Mouse (Mus musculus) liver, embryonic 16.5 days (tissue): ENCODE results near the gene Arhgef5. TPM values are rescaled to one million over a fixed set of nuclear protein-coding genes. Genes with fewer than 3 reads are reported as not detected.
"Not testable (repeated sequence)": the region's sequence is repeated elsewhere in the genome, so short reads cannot be mapped to it uniquely, and the experiment has no call there.

Experiments
- ATAC-seq: fragments of 200-750 bp; cut with Nextera tagmentation; 2 replicates; pipeline ENCODE4 v1.8.0; 2017; ENCODE audit warnings: low read depth, mild to moderate bottlenecking, moderate number of reproducible peaks, moderate library complexity
- H3K27ac ChIP-seq: fragments of 300-500 bp; sonication (generic); 2 replicates; pipeline ENCODE4 v1.5.1; 2014; ENCODE audit warnings: mild to moderate bottlenecking, low read length
- H3K27me3 ChIP-seq: fragments of 300-500 bp; sonication (generic); 2 replicates; pipeline ENCODE4 v1.6.1; 2014; ENCODE audit warnings: low read depth, low read length, mixed read lengths; ENCODE audit not compliant: control insufficient read depth, insufficient read depth
- H3K36me3 ChIP-seq: fragments of 300-500 bp; sonication (generic); 2 replicates; pipeline ENCODE4 v1.6.1; 2014; ENCODE audit warnings: mild to moderate bottlenecking; ENCODE audit not compliant: control insufficient read depth, insufficient read depth
- H3K4me1 ChIP-seq: fragments of 300-500 bp; sonication (generic); 2 replicates; pipeline ENCODE4 v1.6.1; 2014; ENCODE audit warnings: low read depth, low read length, mixed read lengths; ENCODE audit not compliant: control insufficient read depth
- H3K4me2 ChIP-seq: fragments of 300-500 bp; sonication (generic); 2 replicates; pipeline ENCODE4 v1.6.1; 2014; ENCODE audit warnings: low read depth, low read length, mixed read lengths
- H3K4me3 ChIP-seq: fragments of 300-500 bp; sonication (generic); 2 replicates; pipeline ENCODE4 v1.5.1; 2014; ENCODE audit warnings: low read depth, mild to moderate bottlenecking, low read length
- H3K9ac ChIP-seq: fragments of 300-500 bp; sonication (generic); 2 replicates; pipeline ENCODE4 v1.6.1; 2014; ENCODE audit warnings: low read depth, low read length
- H3K9me3 ChIP-seq: fragments of 300-500 bp; sonication (generic); replicated peaks from 2 replicates; pipeline ENCODE4 v1.6.1; 2016; ENCODE audit warnings: low read length; ENCODE audit not compliant: control insufficient read depth
- WGBS: fragments of 180-500 bp; shearing (Covaris S2); extraction: QIAGEN DNeasy Blood & Tissue Kit; methylation state at CpG from one replicate; pipeline ENCODE4 v1.1.7; 2014; ENCODE audit not compliant: insufficient replicate concordance; 5-methylcytosine and 5-hydroxymethylcytosine counted together
- polyA plus RNA-seq: library from polyadenylated mRNA; unstranded; fragments of >200 nt; fragmentation: Nextera tagmentation; extraction: Ambion mirVana; gene quantifications from 2 replicates; pipeline ENCODE4 v1.2.1, GENCODE M21; 2015

Gene Arhgef5
- polyA plus RNA-seq, result 1.9 and 3.2 TPM in 2 replicates

DNA sequence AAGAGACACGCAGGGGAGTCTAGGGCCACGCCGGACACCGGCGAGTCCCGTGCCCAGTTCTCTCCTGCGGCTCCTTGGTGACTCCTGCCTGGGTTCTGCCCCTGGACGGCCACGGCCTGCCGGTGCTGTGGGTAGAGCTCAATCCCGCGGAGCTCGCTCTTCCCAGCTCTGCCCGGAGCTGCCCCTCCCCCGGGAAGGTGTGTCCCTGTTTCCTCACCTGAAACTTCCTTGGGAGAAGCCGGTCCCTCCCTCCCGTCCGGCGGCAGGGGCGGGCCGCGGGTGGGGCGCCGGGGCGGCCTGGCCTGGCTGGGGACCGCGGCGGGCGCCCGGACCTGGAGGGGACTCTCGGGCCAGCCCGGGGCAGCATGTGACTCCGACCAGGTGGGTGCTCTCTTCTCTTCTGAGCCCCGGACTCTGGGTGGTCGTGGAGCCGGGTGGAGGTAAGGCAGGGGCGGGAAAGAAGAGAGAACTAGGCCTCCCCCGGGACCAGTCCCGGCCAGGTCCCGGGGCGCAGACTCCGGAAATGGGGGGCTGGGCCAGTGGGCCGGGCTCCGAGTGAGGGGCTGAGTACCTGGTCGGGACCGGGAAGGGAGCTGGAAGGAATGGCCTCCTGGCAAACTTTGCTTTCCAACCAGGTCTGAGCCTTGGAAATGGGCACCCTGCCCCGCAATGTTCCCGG, at the start of gene Arhgef5:
Gene Arhgef5 (plus strand): TSS at position 220 of the 679 bp plus-strand sequence.
- WGBS, result 1% methylated on average over 41 of the region's 48 CpGs
- Histone ChIP-seq H3K36me3 (no peaks in the 10 kb centered on the region), H3K9me3 (no peaks in the 10 kb centered on the region), H3K4me3 (peak within 1 kb of the TSS; percentile 58), H3K27me3 (peaks cover 10% of the 10 kb centered on the region), H3K27ac (no peak within 1 kb of the TSS; the same call in 1 of the 2 replicates), H3K9ac (peak within 1 kb of the TSS; percentile 46), H3K4me2 (peak within 1 kb of the TSS; percentile 51), H3K4me1 (no peaks in the 10 kb centered on the region)
- ATAC-seq, result peak; percentile 82

DNA sequence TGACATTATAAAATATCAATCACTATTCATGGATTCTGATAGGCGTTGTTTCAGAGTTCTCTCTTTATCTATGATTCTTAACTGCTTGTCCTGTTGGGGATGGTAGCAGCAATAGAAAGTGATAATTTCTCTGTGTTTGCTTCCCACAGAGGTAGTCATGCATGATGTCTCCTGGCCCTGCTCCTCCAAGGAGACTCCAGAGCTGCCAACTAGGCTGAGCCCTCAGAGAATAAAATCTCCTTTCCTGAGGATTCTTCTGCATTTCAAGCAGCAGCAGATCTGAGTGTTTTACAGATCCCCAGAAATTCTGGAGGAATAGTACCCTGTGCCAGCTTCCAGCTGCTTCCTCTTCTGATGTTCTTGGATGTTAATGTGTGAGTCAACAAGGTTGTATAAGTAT, 34.1 kb upstream of the Arhgef5 start, which contains the start of gene Olfr47:
Gene Olfr47 (plus strand): TSS at position 275 of the 400 bp plus-strand sequence.
- not testable (repeated sequence) for H3K27ac ChIP-seq, H3K9ac ChIP-seq, H3K27me3 ChIP-seq, H3K9me3 ChIP-seq, ATAC-seq, H3K4me3 ChIP-seq, H3K4me1 ChIP-seq, H3K36me3 ChIP-seq, H3K4me2 ChIP-seq
- 47% methylated on average over 1 of the region's 1 CpGs for WGBS

DNA sequence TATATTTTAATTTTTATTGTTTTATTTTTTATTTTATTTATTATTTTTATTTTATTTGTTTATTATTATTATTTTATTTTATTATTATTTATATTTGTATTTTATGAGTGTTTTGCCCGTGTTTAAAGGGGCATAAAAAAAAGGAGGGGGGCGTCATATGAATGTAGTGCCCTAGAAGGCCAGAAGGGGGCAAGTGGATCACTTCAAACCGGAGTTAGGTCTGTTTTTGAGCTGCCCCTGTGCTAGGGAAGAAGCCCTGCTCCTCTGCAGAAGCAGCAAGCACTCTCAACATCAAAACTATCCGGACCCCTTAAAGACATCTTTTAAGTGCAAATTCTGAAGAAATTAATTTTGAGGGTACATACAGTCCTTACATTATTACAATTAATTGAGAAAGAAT, 23.3 kb upstream of the Arhgef5 start:
- no peak for ATAC-seq
- Histone ChIP-seq H3K27me3 (no peaks in the 10 kb centered on the region), H3K36me3 (no peaks in the 10 kb centered on the region), H3K4me1 (no peaks in the 10 kb centered on the region), H3K4me3 (no peak overlapping the region), H3K27ac (no peak overlapping the region), H3K9me3 (no peaks in the 10 kb centered on the region), H3K4me2 (no peak overlapping the region), H3K9ac (no peak overlapping the region)
- 6% methylated on average over 4 of the region's 4 CpGs for WGBS

DNA sequence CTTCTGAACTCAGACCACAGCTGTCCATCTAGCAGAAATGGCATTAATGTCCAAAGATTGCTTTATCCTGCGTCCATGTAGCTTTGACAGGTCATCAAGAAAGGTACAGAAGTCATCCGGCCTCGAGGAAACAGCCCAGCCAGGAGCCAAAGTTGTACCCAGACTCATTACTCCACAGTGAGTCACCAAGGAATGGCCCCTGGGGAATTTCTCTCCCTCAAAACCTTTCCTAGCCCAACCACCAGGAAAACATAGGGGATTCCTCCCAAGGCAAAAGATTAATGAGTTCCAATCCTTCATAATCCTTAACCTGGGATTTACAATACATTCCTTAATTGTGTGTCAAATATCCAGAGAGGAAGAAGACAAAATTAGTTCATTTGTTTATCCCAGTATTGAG, 18.0 kb upstream of the Arhgef5 start:
- Histone ChIP-seq H3K4me1 (no peaks in the 10 kb centered on the region), H3K4me3 (no peak overlapping the region), H3K27me3 (no peaks in the 10 kb centered on the region), H3K9me3 (no peaks in the 10 kb centered on the region), H3K4me2 (no peak overlapping the region), H3K36me3 (no peaks in the 10 kb centered on the region), H3K27ac (no peak overlapping the region), H3K9ac (no peak overlapping the region)
- ATAC-seq, result no peak
- 44% methylated on average over 3 of the region's 3 CpGs for WGBS

DNA sequence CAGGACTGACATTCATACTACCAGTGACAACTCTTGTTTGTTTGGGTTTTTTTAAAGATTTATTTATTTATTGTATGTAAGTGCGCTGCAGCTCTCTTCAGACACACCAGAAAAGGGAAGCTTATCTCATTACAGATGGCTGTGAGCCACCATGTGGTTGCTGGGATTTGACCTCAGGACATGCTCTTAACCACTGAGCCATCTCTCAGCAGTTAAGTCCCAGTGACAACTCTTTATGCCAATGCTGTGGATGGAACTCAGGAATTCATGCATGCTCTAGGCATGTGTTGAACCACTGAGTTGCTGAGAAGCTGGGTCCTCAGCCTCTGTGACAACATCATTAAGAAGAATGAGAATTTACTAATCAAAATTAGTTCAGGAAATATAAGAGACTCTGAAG, 12.4 kb upstream of the Arhgef5 start:
- Histone ChIP-seq H3K27ac (no peak overlapping the region), H3K4me1 (no peaks in the 10 kb centered on the region), H3K36me3 (no peaks in the 10 kb centered on the region), H3K27me3 (no peaks in the 10 kb centered on the region), H3K4me2 (no peak overlapping the region), H3K9me3 (no peaks in the 10 kb centered on the region), H3K4me3 (no peak overlapping the region), H3K9ac (no peak overlapping the region)
- 14% methylated on average over 1 of the region's 1 CpGs for WGBS
- no peak for ATAC-seq

DNA sequence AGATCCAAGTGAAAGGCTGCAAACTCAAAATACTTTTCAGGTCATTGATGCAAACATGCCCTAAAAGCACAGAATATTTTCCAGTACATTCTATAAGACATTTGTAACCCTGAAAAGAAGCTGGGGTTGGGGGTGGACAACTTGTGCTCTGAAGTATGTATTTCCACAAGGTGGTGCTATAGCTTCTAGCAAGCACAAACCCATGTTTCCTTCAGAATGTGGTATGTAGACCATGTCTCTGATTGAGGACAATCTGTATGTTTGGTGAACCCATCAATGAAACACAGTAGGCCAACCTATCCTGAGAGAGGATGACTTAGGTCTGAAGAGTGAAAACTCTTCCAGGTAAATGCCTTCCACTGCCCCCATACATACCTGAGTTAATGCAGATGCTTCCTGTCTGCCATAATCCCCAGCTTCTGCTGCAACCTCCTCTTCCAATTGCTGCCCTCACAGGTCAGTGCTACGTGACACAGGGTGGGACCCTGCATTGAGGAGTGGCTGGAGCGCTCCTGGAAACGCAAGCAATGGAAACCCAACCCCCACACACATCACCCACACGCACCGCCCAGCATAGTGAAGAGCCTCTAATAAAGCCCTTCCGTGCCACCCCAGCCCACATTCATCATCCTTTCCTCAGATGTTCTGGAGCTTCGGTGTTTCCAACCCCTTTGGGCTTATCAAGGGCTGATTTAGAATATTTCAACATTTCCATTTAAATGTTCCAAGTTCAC, 11.0 kb upstream of the Arhgef5 start:
- ATAC-seq, result no peak
- Histone ChIP-seq H3K27ac (no peak overlapping the region), H3K4me1 (no peaks in the 10 kb centered on the region), H3K9ac (no peak overlapping the region), H3K4me2 (no peak overlapping the region), H3K4me3 (no peak overlapping the region), H3K36me3 (no peaks in the 10 kb centered on the region), H3K27me3 (no peaks in the 10 kb centered on the region), H3K9me3 (no peaks in the 10 kb centered on the region)
- 57% methylated on average over 7 of the region's 7 CpGs for WGBS

DNA sequence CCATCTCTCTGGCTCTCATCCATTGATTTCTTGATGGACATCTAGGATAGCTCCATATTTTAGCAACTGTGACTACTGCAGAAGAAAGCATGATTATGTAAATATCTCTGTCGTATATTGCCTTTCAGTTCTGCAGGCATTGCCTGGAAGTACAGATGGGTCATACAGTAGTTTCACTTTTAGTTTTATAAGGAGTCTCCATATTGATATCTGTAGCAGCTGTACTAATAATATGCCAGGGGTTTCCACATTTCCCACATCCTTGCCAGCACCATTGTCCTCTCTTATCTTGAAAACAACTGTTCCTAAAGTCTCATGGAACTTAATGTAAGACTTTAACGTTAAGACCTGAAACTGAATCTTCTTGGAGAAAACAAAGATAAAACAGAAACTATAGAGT, 4.6 kb upstream of the Arhgef5 start:
- Histone ChIP-seq H3K4me3 (no peak overlapping the region), H3K27me3 (peaks cover 8% of the 10 kb centered on the region), H3K9ac (no peak overlapping the region), H3K4me1 (no peaks in the 10 kb centered on the region), H3K9me3 (no peaks in the 10 kb centered on the region), H3K4me2 (no peak overlapping the region), H3K36me3 (no peaks in the 10 kb centered on the region), H3K27ac (no peak overlapping the region)
- ATAC-seq, result no peak
- 30% methylated on average over 2 of the region's 2 CpGs for WGBS

DNA sequence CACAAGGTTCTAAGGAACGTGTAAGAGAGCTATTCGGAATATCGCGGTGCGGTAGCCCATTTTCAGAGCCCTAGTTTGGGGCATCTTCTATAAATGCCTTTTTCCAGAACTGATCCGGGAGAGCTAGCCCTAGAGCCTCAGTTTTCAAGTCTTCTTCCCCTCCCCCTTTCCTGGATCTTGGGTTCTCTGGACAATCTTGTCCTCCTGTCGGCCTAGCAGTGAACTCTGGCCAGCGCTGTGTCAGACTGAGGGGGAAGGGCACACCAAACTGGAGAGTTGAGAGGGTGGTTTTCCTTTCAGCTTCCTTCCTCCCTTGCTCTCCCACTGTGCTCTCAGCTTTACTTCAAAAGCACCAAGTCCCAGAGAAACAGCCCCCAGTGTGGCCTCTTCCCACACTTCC, 974 bp downstream of the Arhgef5 start:
- Histone ChIP-seq H3K27ac (no peak overlapping the region; the same call in 1 of the 2 replicates), H3K27me3 (peaks cover 10% of the 10 kb centered on the region), H3K9me3 (no peaks in the 10 kb centered on the region), H3K4me3 (peak overlapping the region; percentile 58), H3K9ac (no peak overlapping the region), H3K4me1 (no peaks in the 10 kb centered on the region), H3K36me3 (no peaks in the 10 kb centered on the region), H3K4me2 (peak overlapping the region; percentile 51)
- peak; percentile 58 for ATAC-seq
- WGBS, result 3% methylated on average over 8 of the region's 8 CpGs

DNA sequence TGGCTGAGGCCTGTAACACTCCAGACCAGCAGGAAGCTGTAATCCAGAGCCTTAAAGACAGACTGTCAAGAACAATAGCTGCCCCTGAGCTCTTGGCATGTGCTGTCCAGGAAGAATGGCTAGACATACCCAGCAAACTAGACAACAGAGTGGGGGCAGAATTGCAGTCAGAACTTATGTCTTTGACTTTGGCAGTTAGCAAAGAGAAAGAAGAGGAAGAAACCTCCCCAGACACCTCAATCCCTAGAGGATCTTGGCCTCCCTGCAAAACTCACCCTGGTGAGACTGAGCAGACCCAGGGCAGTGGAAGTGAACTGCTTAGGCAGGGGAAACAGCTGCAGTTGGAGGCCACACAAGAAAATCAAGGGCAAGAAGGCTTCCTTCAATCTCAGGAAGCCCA, 7.2 kb downstream of the Arhgef5 start:
- no peak overlapping the region for H3K9ac ChIP-seq
- 0 out of 2 replicates have a peak, but pooled peaks have one; percentile 16 for ATAC-seq
- H3K27me3 ChIP-seq, result no peaks in the 10 kb centered on the region
- no peaks in the 10 kb centered on the region for H3K4me1 ChIP-seq
- no peaks in the 10 kb centered on the region for H3K9me3 ChIP-seq
- no peak overlapping the region for H3K27ac ChIP-seq
- H3K36me3 ChIP-seq, result no peaks in the 10 kb centered on the region
- H3K4me2 ChIP-seq, result no peak overlapping the region
- no peak overlapping the region for H3K4me3 ChIP-seq
